Mouse (Mus musculus) liver, adult 2 months (tissue): ENCODE results near the gene Plin2. TPM values are rescaled to one million over a fixed set of nuclear protein-coding genes. Genes with fewer than 3 reads are reported as not detected.
"Not testable (repeated sequence)": the region's sequence is repeated elsewhere in the genome, so short reads cannot be mapped to it uniquely, and the experiment has no call there.

Experiments
- DNase-seq: peaks from one replicate; pipeline ENCODE4 v3.0.0-alpha.2; 2011; ENCODE audit warnings: low read depth, low spot score; ENCODE audit errors: extremely low read depth
- H3K27ac ChIP-seq: fragments of 200-500 bp; replicated peaks from 2 replicates; pipeline ENCODE4 v1.5.1; 2012; ENCODE audit warnings: low read depth, mild to moderate bottlenecking, control low read depth, inconsistent platforms, low read length; ENCODE audit not compliant: insufficient read depth
- H3K27me3 ChIP-seq: fragments of 200-500 bp; 2 replicates; pipeline ENCODE4 v1.6.1; 2012; ENCODE audit warnings: mild to moderate bottlenecking, moderate library complexity, low read length, inconsistent platforms; ENCODE audit not compliant: control insufficient read depth, insufficient read depth
- H3K36me3 ChIP-seq: fragments of 200-500 bp; 2 replicates; pipeline ENCODE4 v1.6.1; 2012; ENCODE audit warnings: low read length, inconsistent platforms; ENCODE audit not compliant: control insufficient read depth, insufficient read depth
- H3K4me1 ChIP-seq: fragments of 200-500 bp; 2 replicates; pipeline ENCODE4 v1.6.1; 2011; ENCODE audit warnings: low read length; ENCODE audit not compliant: control insufficient read depth, insufficient read depth
- H3K4me3 ChIP-seq: fragments of 200-500 bp; 2 replicates; pipeline ENCODE4 v1.5.1; 2011; ENCODE audit warnings: low read depth, mild to moderate bottlenecking, control low read depth, low read length, moderate library complexity; ENCODE audit not compliant: insufficient read depth
- H3K79me2 ChIP-seq: fragments of 200-500 bp; 2 replicates; pipeline ENCODE4 v1.6.1; 2012; ENCODE audit warnings: inconsistent platforms, mild to moderate bottlenecking, low read length, moderate library complexity; ENCODE audit not compliant: control insufficient read depth, insufficient read depth
- H3K9ac ChIP-seq: fragments of 200-500 bp; 2 replicates; pipeline ENCODE4 v1.6.1; 2012; ENCODE audit warnings: low read depth, mild to moderate bottlenecking, control low read depth, inconsistent platforms, low read length
- CTCF ChIP-seq: fragments of 200-500 bp; IDR thresholded peaks from 2 replicates; pipeline ENCODE4 v1.5.1; 2011; ENCODE audit warnings: low read depth, low read length, control low read depth
- POLR2A ChIP-seq: fragments of 200-500 bp; IDR thresholded peaks from 2 replicates; pipeline ENCODE4 v1.6.1; 2011; ENCODE audit warnings: low read length, control low read depth; ENCODE audit not compliant: insufficient read depth; ENCODE audit errors: extremely low read depth
- WGBS: fragments of 180-500 bp; shearing (Covaris S2); methylation state at CpG from one replicate; pipeline ENCODE4 v1.1.7; 2018; 5-methylcytosine and 5-hydroxymethylcytosine counted together
- polyA plus RNA-seq: library from polyadenylated mRNA; depleted of rRNA; stranded (reverse); fragments of >200 nt; gene quantifications from 2 replicates; pipeline ENCODE4 v1.2.3, GENCODE M21; 2012
- total RNA-seq: library from RNA; depleted of rRNA; stranded (reverse); fragments of >200 nt; gene quantifications from 2 replicates; pipeline ENCODE4 v1.2.3, GENCODE M21; 2014

Gene Plin2
- total and polyA plus RNA-seq, 2 experiments, result 339 to 502 TPM

DNA sequence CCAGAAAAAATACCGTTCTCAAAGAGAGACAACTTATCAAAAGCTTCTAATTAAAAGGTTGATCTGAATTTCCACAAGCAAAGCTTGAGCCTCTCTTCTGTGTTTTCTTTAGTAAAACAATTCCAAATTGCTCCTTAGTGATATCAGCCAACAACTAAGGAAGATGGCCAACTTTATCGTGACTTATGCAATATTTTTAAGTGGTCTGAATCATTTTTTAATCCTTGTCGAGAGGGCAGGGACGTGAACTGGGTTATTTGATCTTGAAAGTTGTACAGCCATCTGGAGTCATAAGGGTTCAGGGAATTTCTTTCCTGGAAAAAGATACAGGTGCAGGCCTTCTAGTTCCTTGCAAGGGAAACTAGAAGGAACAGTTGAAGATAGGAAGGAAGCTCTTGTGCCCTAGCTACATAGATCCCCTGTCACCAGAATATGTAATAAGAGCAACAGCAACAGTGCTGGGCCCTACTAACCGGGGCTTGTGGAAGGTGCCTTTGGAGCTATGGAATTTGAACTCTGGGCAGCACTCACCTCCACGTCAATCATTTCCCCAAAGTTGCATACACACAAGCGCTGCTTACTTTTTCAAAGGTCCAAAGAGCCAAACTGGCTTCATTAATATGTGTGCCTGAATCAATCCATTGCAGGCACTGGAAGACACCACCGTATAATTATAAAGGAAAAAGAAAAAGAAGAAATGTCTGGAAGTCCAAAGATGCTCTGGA, 884 bp upstream of the Plin2 start:
- peaks cover 17% of the 10 kb centered on the region for H3K4me1 ChIP-seq
- TF ChIP-seq POLR2A, result no peak
- no peak for TF ChIP-seq CTCF

GRCm38 (mm10) chr4:86669241-86669753, 563 bp downstream of the Plin2 start:
- peaks cover 12% of the 10 kb centered on the region; the same call in 1 of the 2 replicates for H3K79me2 ChIP-seq
- H3K4me1 ChIP-seq, result peaks cover 28% of the 10 kb centered on the region
- H3K27ac ChIP-seq, result peak overlapping the region; percentile 32
- peak; percentile 39 for DNase-seq
- not testable (repeated sequence) for H3K27me3 ChIP-seq
- peak overlapping the region; percentile 73 for H3K9ac ChIP-seq
- under 1% methylated on average over 6 of the region's 6 CpGs for WGBS
- peaks cover 36% of the 10 kb centered on the region for H3K36me3 ChIP-seq
- H3K4me3 ChIP-seq, result peak overlapping the region; percentile 59

More for the DNA sequence above, 884 bp upstream of the Plin2 start:
- no peak overlapping the region for H3K4me3 ChIP-seq
- 16% methylated on average over 8 of the region's 8 CpGs for WGBS
- no peaks in the 10 kb centered on the region for H3K27me3 ChIP-seq
- peak overlapping the region; percentile 78; the same call in 1 of the 2 replicates for H3K9ac ChIP-seq
- H3K36me3 ChIP-seq, result peaks cover 21% of the 10 kb centered on the region
- H3K79me2 ChIP-seq, result peaks cover 7% of the 10 kb centered on the region; the same call in 1 of the 2 replicates
- peak overlapping the region; percentile 96 for H3K27ac ChIP-seq
- DNase-seq, result peak; percentile 99

GRCm38 (mm10) chr4:86668290-86669000, 1.4 kb downstream of the Plin2 start:
- Histone ChIP-seq H3K4me3 (peak overlapping the region; percentile 59), H3K27me3 (no peaks in the 10 kb centered on the region), H3K36me3 (peaks cover 44% of the 10 kb centered on the region), H3K9ac (peak overlapping the region; percentile 73), H3K4me1 (peaks cover 32% of the 10 kb centered on the region), H3K27ac (peak overlapping the region; percentile 32), H3K79me2 (peaks cover 12% of the 10 kb centered on the region; the same call in 1 of the 2 replicates)
- TF ChIP-seq POLR2A (no peak), CTCF (no peak)
- DNase-seq, result peak; percentile 67
- 18% methylated on average over 14 of the region's 14 CpGs for WGBS

- no peak overlapping the region for H3K4me3 ChIP-seq
- peaks cover 12% of the 10 kb centered on the region; the same call in 1 of the 2 replicates for H3K79me2 ChIP-seq
- no peak for TF ChIP-seq CTCF
- TF ChIP-seq POLR2A, result no peak
- peaks cover 22% of the 10 kb centered on the region for H3K4me1 ChIP-seq
- H3K9ac ChIP-seq, result peak overlapping the region; percentile 7
- peak; percentile 82 for DNase-seq
- peak overlapping the region; percentile 0; the same call in 1 of the 2 replicates for H3K27ac ChIP-seq
- H3K36me3 ChIP-seq, result peaks cover 58% of the 10 kb centered on the region
- 18% methylated on average over 3 of the region's 3 CpGs for WGBS
- H3K27me3 ChIP-seq, result no peaks in the 10 kb centered on the region
These were observed 4.3 kb downstream of the Plin2 start for GRCm38 (mm10) chr4:86665596-86665995.

DNA sequence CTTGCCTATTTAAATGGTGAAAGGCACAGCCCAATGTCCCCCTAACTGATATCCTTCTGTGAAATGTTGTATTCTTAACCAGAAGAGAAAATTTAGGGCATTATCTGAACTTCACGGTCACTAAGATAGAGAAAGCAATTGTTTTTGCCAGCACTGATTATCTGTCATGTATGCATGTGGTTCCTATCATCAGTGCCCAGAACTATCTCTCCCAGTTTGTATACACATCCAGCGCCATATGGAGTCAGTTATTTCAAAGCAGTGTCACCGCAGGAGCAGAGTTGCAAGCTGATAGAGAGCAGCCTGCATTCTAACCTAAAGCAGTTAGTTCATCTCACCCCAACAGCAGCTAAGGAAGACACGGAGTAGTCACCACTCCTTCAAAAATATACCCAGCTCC, 5.9 kb downstream of the Plin2 start:
- Histone ChIP-seq H3K9ac (peak overlapping the region; percentile 40; the same call in 1 of the 2 replicates), H3K4me1 (peaks cover 24% of the 10 kb centered on the region), H3K27ac (no peak overlapping the region; the same call in 1 of the 2 replicates), H3K27me3 (no peaks in the 10 kb centered on the region), H3K4me3 (no peak overlapping the region), H3K79me2 (peaks cover 9% of the 10 kb centered on the region; the same call in 1 of the 2 replicates), H3K36me3 (peaks cover 73% of the 10 kb centered on the region)
- DNase-seq, result peak; percentile 20
- TF ChIP-seq CTCF (no peak), POLR2A (no peak)
- WGBS, result 61% methylated on average over 4 of the region's 4 CpGs
